Mouse (Mus musculus) adipose tissue, adult 10 weeks (tissue): ENCODE data around the gene Pramef6. TPM values are rescaled to one million over a fixed set of nuclear protein-coding genes. Genes with fewer than 3 reads are reported as not detected.

Experiments
- polyA plus RNA-seq: library from polyadenylated mRNA; stranded (reverse); fragments of 350-450 nt; fragmentation: Illumina TruSeq; extraction: RNeasy Lipid Tissue Mini Kit (QIAGEN cat#74804); gene quantifications from one replicate; pipeline ENCODE4 v1.2.3, GENCODE M21; 2014; ENCODE audit warnings: low read depth, low replicate concordance

Pramef6 gene
- polyA plus RNA-seq, result not detected

GRCm38 (mm10) chr4:143900280-143900679, at the start of gene Pramef6:
Pramef6 (minus strand) TSS chr4:143900380.

GRCm38 (mm10) chr4:143846197-143846596, 54.0 kb downstream of the Pramef6 start, which contains the start of gene Gm13103:
Gm13103 (plus strand) TSS chr4:143846497.

Other genes starting within 250 kb of the Pramef6 start
- not detected for gene Gm13088, start 243.1 kb downstream of the Pramef6 start, polyA plus RNA-seq
- gene Gm13089, start 197.7 kb downstream of the Pramef6 start, polyA plus RNA-seq, result not detected
- gene Gm13078, start 180.9 kb downstream of the Pramef6 start, polyA plus RNA-seq, result not detected
- not detected for gene Gm13023, start 111.0 kb downstream of the Pramef6 start, polyA plus RNA-seq
- gene Gm13084, start 84.3 kb downstream of the Pramef6 start, polyA plus RNA-seq, result not detected
- gene Gm13103, start 53.9 kb downstream of the Pramef6 start, polyA plus RNA-seq, result not detected
- not detected for gene Pramef25, start 50.6 kb upstream of the Pramef6 start, polyA plus RNA-seq
- gene Gm13101, start 66.6 kb upstream of the Pramef6 start, polyA plus RNA-seq, result not detected
- not detected for gene Pramef17, start 94.0 kb upstream of the Pramef6 start, polyA plus RNA-seq
- not detected for gene Pramel4, start 158.7 kb upstream of the Pramef6 start, polyA plus RNA-seq
- not detected for gene Gm13102, start 206.1 kb upstream of the Pramef6 start, polyA plus RNA-seq